Mouse (Mus musculus) right cerebral cortex, postnatal 25 days (tissue): Measurements from ENCODE around the gene Id1.
A peak's percentile ranks its signal among the peaks of the same experiment; 100 is the strongest.

Experiments
- DNase-seq: peaks from one replicate; pipeline ENCODE4 v3.0.0; 2022

Gene Id1

GRCm38 (mm10) chr2:152756474-152757393 lies 20.7 kb downstream of the Id1 start:
- DNase-seq: no peak

DNA sequence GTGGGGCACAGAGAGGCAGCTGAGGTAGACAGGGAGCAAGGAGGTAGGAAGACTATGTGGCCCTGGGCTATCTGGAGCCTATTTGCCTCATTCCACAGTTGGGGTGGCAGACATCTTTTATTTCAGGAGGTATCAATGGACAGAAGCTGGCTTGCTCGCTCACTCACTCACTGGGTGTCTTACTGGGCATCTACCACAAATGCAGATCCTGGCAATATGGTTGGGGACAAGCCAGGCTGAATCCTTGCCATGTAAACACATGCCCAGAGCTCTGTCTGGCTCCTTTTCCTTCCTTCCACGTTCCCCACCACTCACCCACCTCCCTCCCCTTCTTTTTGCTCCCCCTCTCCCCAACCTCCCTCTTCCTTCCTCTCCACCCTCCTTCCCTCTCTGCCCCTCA lies 21.4 kb downstream of the Id1 start:
- DNase-seq: no peak

DNA sequence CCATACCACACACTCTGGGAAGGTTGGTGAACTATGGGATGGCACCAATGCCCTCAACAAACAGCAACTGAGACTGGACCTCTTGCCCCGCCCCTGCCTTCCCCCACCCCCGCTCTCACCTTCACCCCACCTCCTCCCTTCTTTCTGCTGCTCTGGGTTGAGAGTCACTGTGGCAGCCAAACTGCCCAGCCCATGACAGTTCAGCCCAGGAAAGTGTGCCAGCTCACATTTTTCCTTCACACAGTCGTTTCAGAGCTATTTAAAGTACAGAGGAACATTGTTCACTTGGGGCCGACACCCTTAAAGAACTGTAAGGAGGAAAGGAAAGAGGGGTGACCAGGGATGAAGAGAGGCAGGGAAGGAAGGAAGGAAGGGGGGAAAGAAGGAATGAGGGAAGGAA lies 22.3 kb downstream of the Id1 start:
- no peak for DNase-seq

DNA sequence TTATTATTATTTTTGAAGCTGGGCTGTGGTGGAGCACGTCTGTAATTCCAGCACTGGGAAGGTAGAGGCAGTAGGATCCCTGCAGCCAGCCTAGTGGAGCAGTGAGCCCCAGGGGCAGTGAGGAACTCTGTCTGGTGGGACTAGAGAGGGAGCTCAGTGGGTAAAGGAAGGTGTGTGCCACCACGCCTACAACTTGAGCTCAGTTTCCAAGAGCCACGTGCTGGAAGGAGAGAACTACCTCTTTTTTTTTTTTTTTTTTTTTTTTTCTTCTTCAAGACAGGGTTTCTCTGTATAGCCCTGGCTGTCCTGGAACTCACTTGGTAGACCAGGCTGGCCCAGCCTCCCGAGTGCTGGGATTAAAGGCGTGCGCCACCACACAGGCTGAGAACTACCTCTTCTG lies 27.3 kb downstream of the Id1 start:
- DNase-seq: no peak

DNA sequence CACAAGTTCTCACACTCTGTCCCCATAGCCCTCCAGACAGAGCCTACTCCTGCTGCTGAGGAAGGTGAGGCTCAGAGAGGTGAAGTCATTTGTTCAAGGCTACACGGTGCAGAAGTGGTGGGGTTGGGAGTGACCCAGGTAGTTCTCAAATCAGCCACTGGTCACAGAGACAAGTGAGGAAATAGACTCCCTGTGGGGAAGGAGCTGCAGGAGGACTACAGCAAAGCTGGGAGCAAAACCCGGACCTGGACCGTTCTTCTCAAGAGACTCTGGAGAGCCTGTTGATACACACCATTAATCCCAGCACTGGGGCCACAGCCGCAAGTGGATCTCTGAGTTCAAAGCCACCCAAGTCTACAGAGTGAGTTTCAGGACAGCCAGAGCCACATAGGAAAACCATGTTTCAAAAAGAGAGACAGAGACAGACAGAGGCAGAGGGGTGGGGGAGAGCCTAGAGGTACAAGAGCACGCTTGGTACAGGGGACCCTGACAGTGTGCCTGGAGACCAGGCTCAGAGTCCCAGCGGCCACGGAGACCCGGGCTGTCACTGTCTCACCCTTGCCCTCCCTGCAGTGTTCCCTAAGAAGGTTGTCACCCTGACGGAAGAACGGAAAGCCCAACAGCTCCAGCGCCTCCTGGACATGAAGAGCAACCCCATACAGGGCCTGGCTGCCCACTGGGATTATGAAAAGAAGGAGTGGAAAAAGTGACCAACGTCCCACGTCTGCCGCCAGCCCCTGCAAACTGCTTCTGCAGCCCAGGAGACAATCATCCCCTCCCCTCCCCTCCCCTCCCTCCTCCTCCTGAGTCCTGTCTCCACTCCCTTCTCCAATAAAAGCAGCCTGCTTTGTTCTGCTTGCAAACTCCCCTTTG lies 28.4 kb downstream of the Id1 start:
- no peak for DNase-seq

- DNase-seq: no peak
Observed at GRCm38 (mm10) chr2:152765045-152765674, 29.1 kb downstream of the Id1 start.

DNA sequence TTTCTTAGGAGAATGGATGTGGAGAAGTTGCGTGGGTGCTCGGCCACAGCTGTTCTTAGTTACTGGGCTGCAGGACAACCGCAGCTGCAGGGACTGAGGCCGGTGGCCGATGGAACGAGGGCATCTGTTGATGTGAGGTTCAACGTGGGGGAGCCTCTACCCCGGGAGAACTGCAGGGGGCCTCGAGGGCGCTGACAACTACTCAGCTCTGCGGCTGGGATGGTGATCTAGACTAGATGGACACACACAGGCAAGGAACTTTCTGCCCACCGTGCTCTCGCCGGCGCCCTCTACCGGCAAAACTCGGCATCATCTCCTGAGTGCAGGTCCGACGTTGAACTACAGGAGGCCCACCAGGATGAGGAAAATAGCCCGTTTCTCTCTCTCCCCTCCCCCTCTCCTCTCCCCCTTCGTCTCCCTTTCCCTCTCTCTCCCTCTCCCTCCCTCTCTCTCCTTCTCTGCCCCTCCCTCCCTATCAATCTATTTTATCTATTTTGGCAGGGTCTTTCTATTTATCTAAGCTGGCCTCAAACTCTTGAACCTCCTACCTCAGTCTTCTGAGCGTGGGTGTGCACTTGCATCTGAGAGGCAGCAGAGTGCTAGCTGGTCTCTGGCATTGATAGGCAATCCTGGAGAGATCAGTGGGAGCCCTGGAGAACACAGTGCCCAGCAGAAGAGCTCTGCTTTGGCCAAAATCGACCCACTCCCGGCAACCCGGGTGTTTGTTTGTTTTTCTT lies 30.5 kb downstream of the Id1 start:
- DNase-seq: peak; percentile 78

DNA sequence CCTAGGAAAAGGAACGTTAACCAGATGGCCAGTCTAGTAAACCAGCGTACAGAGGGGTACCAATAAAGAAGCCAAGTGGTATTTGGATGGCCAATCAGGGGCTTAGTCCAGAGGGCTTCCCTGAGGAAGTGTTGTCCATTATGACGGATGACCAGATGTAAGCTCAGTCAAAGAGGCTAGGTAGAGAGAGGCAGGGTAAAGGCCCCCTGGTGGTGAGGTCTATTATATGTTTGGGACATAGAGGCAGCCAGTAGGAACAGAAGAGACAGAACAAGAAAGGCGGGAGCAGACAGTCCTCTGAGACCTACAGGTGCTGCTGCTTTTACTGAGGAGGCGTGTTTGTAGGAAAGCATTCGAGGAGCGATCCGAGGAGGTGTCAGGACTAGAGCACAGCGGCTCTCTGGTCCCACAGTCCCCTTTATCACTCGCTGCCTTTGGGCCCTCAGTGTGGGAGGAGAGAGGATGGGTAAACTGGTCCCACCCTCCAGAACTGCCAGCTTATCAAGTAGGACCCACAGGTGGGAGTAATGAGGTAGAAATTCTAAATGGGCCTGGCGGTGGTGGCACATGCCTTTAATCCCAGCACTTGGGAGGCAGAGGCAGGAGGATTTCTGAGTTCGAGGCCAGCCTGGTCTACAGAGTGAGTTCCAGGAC lies 31.7 kb downstream of the Id1 start:
- no peak for DNase-seq

- DNase-seq: no peak
Observed at GRCm38 (mm10) chr2:152769677-152770076, 33.6 kb downstream of the Id1 start.

GRCm38 (mm10) chr2:152771571-152771970 lies 35.5 kb downstream of the Id1 start:
- no peak for DNase-seq

DNA sequence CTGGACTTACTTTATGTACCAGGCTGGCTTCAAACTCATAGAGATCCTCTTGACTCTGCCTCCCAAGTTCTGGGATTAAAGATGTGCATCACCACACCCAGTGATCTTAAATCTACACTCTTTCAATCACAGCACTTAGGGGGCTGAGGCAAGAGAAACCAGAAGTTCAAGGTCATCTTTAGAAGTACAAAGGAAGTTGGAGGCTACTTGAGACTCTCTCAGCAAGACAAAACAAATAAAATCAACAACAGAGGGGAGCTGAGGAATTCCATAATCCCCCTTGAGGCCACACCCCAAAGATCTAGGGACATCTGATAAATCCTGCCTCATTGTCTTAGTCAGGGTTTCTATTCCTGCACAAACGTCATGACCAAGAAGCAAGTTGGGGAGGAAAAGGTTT lies 36.2 kb downstream of the Id1 start:
- DNase-seq: no peak

DNA sequence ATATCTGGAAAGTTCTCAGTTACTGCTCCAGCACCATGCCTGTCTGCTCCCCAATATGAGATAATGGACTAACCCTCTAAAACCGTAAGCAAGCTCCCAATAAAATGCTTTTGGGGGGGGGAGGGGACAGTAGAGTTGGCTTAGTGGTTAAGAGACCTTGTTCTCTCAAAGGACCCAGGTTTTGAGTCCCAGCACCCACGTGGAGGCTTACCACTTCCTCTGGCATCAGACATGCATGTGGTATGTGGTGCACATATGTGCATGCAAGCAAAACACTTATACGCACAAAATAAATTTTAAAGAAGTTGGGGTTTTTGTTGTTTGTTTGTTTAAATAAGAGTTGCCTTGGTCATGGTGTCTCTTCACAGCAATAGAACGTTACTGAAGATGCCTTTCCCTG lies 39.3 kb downstream of the Id1 start:
- DNase-seq: no peak

DNA sequence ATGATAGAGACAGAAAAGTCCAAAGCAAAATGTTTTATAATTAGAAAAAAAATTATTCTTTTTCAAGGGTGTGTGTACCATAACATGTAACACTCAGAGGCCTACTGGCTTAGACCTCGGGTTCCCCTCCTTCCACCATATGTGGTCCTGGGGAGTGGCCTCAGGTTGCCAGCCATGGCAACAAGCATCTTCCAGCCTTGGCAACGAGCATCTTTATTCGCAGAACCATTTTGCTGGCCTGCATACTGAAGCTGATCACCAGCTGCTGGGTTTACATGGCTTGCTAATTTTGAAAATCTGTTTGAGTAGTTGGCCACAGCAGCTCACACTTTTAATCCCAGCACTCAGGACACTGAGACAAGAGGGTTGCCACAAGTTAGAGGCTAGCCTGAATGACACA lies 40.0 kb downstream of the Id1 start:
- DNase-seq: no peak

DNA sequence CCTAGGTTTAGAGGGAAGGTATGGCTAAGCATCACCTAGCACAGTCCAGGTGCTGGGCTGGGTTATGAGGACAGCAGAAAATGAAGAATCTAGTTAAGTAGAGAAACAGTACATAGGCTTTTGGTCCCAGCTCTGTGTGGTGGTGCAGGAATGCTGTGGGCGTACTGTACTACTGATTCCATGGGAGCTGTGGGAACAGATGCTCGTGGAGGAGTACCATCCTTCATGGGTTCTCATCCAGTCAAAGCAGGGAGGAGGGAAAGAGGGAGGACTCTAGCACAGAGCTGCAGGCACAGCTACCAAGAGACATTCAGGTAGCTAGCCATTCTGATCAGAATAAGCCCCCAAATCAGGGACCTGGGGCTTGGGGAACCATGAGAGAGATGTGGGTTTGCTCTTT lies 40.4 kb downstream of the Id1 start:
- peak; percentile 76 for DNase-seq

GRCm38 (mm10) chr2:152777081-152777480 lies 41.0 kb downstream of the Id1 start:
- no peak for DNase-seq

GRCm38 (mm10) chr2:152780466-152780865 lies 44.4 kb downstream of the Id1 start:
- DNase-seq: no peak

GRCm38 (mm10) chr2:152781031-152781711 lies 45.1 kb downstream of the Id1 start:
- no peak for DNase-seq

- no peak for DNase-seq
Observed at GRCm38 (mm10) chr2:152782656-152783055, 46.6 kb downstream of the Id1 start.

- no peak for DNase-seq
Observed at GRCm38 (mm10) chr2:152783241-152783640, 47.2 kb downstream of the Id1 start.

DNA sequence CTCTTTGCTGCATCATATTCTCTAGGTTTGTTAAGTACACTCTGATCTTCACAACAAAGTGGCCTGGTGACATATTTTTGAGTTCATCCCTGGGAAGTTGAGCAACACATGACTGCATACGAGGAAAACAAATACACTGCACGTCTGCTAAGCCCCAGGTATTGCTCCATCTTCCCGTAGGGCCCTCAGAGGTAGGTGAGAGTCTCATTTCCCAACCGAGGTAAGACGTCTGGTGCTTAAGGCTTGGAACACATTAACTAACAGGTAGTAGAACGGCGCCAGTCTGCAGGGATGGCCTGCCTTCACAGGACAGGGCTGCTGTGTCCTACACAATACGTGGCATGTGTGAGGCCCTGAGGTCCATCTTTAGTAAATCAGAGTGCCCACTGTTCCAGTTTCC lies 48.6 kb downstream of the Id1 start:
- no peak for DNase-seq
